Mouse (Mus musculus) kidney, adult 2 months (tissue): ENCODE data around the gene Btbd2. TPM values are rescaled to one million over a fixed set of nuclear protein-coding genes. Genes with fewer than 3 reads are reported as not detected.
A peak's percentile ranks its signal among the peaks of the same experiment; 100 is the strongest.
"Not testable (repeated sequence)": the region's sequence is repeated elsewhere in the genome, so short reads cannot be mapped to it uniquely, and the experiment has no call there.

Source experiments
- DNase-seq: peaks from one replicate; pipeline ENCODE4 v3.0.0; 2021
- H3K27ac ChIP-seq: fragments of 200-500 bp; 2 replicates; pipeline ENCODE4 v1.5.1; 2012; ENCODE audit warnings: low read depth, low read length, control low read depth, inconsistent platforms; ENCODE audit not compliant: insufficient read depth
- H3K27me3 ChIP-seq: fragments of 200-500 bp; replicated peaks from 2 replicates; pipeline ENCODE4 v1.6.1; 2012; ENCODE audit warnings: mild to moderate bottlenecking, moderate library complexity, low read length, inconsistent platforms; ENCODE audit not compliant: control insufficient read depth, insufficient read depth
- H3K36me3 ChIP-seq: fragments of 200-500 bp; 2 replicates; pipeline ENCODE4 v1.6.1; 2012; ENCODE audit warnings: mild to moderate bottlenecking, moderate library complexity, low read length, inconsistent platforms; ENCODE audit not compliant: control insufficient read depth, insufficient read depth
- H3K4me1 ChIP-seq: fragments of 200-500 bp; 2 replicates; pipeline ENCODE4 v1.6.1; 2011; ENCODE audit warnings: low read length; ENCODE audit not compliant: control insufficient read depth, insufficient read depth
- H3K4me3 ChIP-seq: fragments of 200-500 bp; 2 replicates; pipeline ENCODE4 v1.5.1; 2011; ENCODE audit warnings: mild to moderate bottlenecking, low read depth, low read length, control low read depth; ENCODE audit not compliant: insufficient read depth
- CTCF ChIP-seq: fragments of 200-500 bp; conservative IDR thresholded peaks from 2 replicates; pipeline ENCODE4 v1.5.1; 2011; ENCODE audit warnings: low read depth, mild to moderate bottlenecking, control low read depth, low read length, moderate library complexity, mixed read lengths; ENCODE audit not compliant: insufficient read depth, insufficient read length
- POLR2A ChIP-seq: fragments of 200-500 bp; IDR thresholded peaks from one replicate; pipeline ENCODE4 v1.6.1; 2011; ENCODE audit warnings: low read depth, low read length, control low read depth
- WGBS: fragments of 180-500 bp; shearing (Covaris S2); methylation state at CpG from one replicate; pipeline ENCODE4 v1.1.7; 2018; 5-methylcytosine and 5-hydroxymethylcytosine counted together
- polyA plus RNA-seq: library from polyadenylated mRNA; depleted of rRNA; stranded (reverse); fragments of >200 nt; gene quantifications from 2 replicates; pipeline ENCODE4 v1.2.3, GENCODE M21; 2012

Gene Btbd2
- polyA plus RNA-seq, 1 experiment: 77.7 TPM

DNA sequence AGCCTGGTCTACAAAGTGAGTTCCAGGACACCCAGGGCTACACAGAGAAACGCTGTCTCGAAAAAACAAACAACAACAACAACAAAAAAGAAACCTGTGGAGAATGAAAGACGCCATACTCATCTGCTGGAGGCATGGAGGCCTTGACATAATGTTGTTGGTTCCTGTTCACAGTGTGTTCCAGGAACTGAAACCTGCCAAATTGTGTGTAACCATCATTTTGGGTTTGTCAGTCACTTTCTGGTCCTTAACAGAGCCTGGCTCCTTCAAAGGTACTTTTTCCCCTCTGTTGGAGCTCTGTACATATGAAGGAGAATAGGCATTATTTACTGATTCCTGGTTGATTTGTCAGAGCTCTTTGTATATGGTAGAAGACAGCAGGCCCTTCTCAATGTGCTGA lies 45.0 kb downstream of the Btbd2 start:
- Histone ChIP-seq H3K4me3 (no peak overlapping the region), H3K36me3 (no peaks in the 10 kb centered on the region), H3K27me3 (no peaks in the 10 kb centered on the region), H3K27ac (no peak overlapping the region), H3K4me1 (no peaks in the 10 kb centered on the region)
- TF ChIP-seq POLR2A (no peak), CTCF (no peak)
- DNase-seq: no peak
- WGBS: 96% methylated on average over 3 of the region's 3 CpGs

DNA sequence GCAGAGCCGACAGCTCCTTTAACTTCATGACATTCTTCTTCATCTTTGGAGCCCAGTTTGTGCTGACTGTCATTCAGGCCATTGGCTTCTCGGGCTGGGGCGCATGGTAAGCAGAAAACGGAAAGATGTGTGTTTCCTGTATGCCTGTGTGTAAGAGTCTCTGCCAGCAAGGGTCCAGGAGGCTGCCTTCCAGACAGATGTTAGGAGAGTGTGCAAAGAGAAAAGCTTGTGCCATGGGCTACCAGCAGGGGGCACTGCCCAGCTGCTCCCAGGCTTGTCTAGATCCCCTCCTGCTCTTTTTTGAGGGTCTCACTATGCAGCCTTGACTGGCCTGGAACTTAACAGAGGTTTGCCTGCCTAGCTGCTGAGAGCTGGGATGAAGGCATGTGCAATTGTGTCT lies 45.8 kb downstream of the Btbd2 start:
- Histone ChIP-seq H3K4me3 (no peak overlapping the region), H3K27me3 (no peaks in the 10 kb centered on the region), H3K36me3 (no peaks in the 10 kb centered on the region), H3K4me1 (no peaks in the 10 kb centered on the region), H3K27ac (no peak overlapping the region)
- TF ChIP-seq CTCF (peak; percentile 80), POLR2A (no peak)
- DNase-seq: peak; percentile 60
- 46% methylated on average over 4 of the region's 4 CpGs for WGBS

DNA sequence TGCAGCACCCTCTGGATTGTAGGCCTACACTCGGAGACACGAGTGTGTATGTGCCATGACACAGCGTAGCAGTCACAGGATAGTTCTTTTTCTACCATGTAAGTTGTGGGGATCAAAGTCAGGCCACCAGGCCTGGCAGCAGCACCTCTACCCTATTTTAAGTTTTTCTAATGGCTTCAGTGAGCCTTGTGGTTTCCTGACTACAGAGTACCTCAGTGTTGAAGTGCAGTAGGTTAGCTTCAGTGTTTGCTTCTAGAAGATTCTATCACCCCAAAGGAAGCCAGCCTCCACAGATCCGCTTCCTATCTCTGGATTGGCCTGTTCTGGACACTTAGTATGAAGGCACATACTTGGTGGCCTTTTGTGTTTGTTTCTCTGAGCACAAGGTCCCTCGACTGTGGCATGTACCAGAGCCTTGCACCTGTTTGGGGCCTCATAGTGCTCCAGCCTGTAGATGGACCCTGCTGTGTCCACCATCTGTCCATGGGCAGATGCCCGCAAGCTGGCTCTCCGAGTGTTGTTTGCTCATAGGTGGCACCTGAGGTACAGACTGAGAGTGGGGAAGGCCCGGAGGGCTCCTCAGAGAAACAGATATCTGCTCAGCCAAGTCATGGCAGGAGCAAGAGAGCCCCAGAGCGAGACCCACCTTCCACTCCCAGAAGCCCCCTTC lies 46.6 kb downstream of the Btbd2 start:
- WGBS: 92% methylated on average over 9 of the region's 9 CpGs
- no peak overlapping the region for H3K27ac ChIP-seq
- no peak overlapping the region for H3K4me3 ChIP-seq
- no peaks in the 10 kb centered on the region for H3K27me3 ChIP-seq
- no peaks in the 10 kb centered on the region for H3K36me3 ChIP-seq
- no peak for DNase-seq
- H3K4me1 ChIP-seq: no peaks in the 10 kb centered on the region
- TF ChIP-seq POLR2A: no peak

DNA sequence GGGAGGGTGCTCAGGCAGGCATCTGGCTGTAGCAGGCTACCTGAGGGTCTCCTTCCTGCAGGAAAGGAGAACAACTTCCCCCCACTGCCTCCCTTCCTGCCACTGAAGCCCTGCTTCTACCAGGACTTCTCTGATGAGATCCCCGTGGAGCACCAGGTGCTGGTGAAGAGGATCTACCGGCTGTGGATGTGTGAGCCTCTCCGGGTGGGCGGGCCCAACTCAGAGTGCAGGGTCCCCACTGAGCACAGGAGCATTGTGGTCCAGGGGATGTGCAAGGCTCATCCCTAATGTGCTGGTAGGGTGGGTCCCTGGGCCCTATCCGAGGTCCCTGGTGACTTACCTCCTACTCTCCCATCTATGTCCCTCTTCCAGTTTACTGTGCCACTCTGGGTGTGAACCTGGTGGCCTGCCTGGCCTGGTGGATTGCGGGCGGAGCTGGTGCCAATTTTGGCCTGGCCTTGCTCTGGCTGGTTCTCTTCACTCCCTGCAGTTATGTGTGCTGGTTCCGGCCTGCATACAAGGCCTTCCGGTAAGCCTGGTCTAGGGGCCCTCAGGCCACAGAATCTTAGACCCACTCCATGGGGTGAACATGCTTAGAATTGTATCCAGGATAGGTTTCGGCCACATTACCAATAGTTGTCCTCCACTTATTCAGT lies 47.5 kb downstream of the Btbd2 start:
- Histone ChIP-seq H3K36me3 (no peaks in the 10 kb centered on the region), H3K4me1 (no peaks in the 10 kb centered on the region), H3K27ac (no peak overlapping the region), H3K27me3 (no peaks in the 10 kb centered on the region), H3K4me3 (no peak overlapping the region)
- no peak for DNase-seq
- TF ChIP-seq CTCF (no peak), POLR2A (no peak)
- 87% methylated on average over 10 of the region's 10 CpGs for WGBS

- no peaks in the 10 kb centered on the region for H3K27me3 ChIP-seq
- no peak overlapping the region for H3K27ac ChIP-seq
Measured at GRCm38 (mm10) chr10:80608435-80608834, 48.4 kb downstream of the Btbd2 start.

DNA sequence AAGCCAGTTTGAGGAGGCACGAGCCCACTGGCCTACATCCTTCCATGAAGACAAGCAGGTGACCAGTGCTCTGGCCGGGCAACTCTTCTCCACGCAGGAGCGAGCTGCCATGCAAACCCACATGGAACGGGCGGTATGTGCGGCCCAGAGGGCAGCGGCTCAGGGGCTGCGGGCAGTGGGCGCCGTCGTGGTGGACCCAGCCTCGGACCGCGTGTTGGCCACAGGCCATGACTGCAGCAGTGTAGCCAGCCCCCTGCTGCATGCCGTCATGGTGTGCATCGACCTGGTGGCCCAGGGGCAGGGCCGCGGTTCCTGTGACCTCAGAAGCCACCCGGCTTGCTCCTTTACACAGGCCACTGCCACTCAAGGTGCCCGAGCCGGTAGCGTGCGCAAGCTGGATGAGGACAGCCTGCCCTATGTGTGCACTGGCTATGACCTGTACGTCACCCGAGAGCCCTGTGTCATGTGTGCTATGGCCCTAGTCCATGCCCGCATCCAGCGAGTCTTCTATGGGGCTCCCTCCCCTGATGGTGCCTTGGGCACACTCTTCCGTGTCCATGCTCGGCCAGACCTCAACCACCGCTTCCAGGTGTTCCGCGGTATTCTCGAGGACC lies 50.0 kb downstream of the Btbd2 start:
- Histone ChIP-seq H3K27me3 (no peaks in the 10 kb centered on the region), H3K27ac (no peak overlapping the region), H3K4me3 (no peak overlapping the region), H3K36me3 (no peaks in the 10 kb centered on the region), H3K4me1 (peaks cover 8% of the 10 kb centered on the region)
- DNase-seq: no peak
- WGBS: 90% methylated on average over 34 of the region's 34 CpGs
- TF ChIP-seq POLR2A: no peak
- TF ChIP-seq CTCF: no peak

More at GRCm38 (mm10) chr10:80608435-80608834, 48.4 kb downstream of the Btbd2 start:
- DNase-seq: no peak
- Histone ChIP-seq H3K4me3 (no peak overlapping the region), H3K4me1 (peaks cover 3% of the 10 kb centered on the region; the same call in 1 of the 2 replicates), H3K36me3 (no peaks in the 10 kb centered on the region)
- TF ChIP-seq CTCF (no peak), POLR2A (no peak)
- WGBS: 92% methylated on average over 3 of the region's 3 CpGs

DNA sequence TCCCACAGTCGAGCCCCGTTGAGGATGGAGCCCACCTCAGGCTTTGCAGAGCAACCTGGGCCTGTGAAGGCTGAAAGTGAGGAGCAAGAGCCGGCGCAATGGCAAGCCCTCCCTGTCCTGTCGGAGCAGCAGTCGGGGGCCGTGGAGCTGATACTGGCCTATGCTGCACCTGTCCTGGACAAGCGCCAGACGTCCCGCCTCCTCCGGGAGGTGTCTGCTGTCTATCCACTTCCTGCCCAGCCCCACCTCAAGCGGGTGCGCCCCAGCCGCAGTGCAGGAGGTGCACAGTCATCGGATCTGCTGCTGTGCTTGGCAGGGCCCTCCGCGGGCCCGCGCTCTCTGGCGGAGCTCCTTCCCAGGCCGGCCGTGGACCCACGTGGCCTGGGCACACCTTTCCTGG lies 50.6 kb downstream of the Btbd2 start:
- peaks cover 8% of the 10 kb centered on the region for H3K4me1 ChIP-seq
- DNase-seq: no peak
- no peak overlapping the region for H3K4me3 ChIP-seq
- H3K27ac ChIP-seq: no peak overlapping the region
- H3K27me3 ChIP-seq: no peaks in the 10 kb centered on the region
- TF ChIP-seq CTCF: no peak
- TF ChIP-seq POLR2A: no peak
- H3K36me3 ChIP-seq: no peaks in the 10 kb centered on the region
- 82% methylated on average over 23 of the region's 23 CpGs for WGBS

GRCm38 (mm10) chr10:80605721-80606120 lies 51.1 kb downstream of the Btbd2 start, which contains the start of gene Gm49322:
Gene Gm49322 (plus strand): TSS chr10:80606021.
- 67% methylated on average over 4 of the region's 4 CpGs for WGBS
- H3K4me1 ChIP-seq, H3K27me3 ChIP-seq, H3K36me3 ChIP-seq, H3K4me3 ChIP-seq, H3K27ac ChIP-seq, DNase-seq: not testable (repeated sequence)
